Mouse (Mus musculus) v-Abl transformed pro-B cells (cell line): Measurements from ENCODE around the gene Sgf29.

Source experiments
- in situ Hi-C, 2 experiments: fragments of 400-800 bp; cut with MboI; formaldehyde crosslinking; loops; one replicate each; pipeline ENCODE4 v1.15.1; 2025; ENCODE audit not compliant: unreplicated experiment in 2 of 2

The Sgf29 gene

GRCm38 (mm10) chr7:126649231-126650051 is at the start of gene Sgf29:
Gene Sgf29, plus strand, starts transcription at chr7:126649309.
- in situ Hi-C loops: loop anchor here (10.0 kb wide), 2 partner anchors 455 to 465 kb away; no protein-coding TSS in a partner anchor

- in situ Hi-C loops: no loop called here
Observed at GRCm38 (mm10) chr7:126601896-126602295, 47.2 kb upstream of the Sgf29 start.

- in situ Hi-C loops: no loop called here
Observed at GRCm38 (mm10) chr7:126602650-126603049, 46.5 kb upstream of the Sgf29 start.

GRCm38 (mm10) chr7:126606611-126607010 is 42.5 kb upstream of the Sgf29 start:
- in situ Hi-C loops: no loop called here

- in situ Hi-C loops: no loop called here
Observed at GRCm38 (mm10) chr7:126607064-126607463, 42.0 kb upstream of the Sgf29 start.

GRCm38 (mm10) chr7:126607796-126608195 is 41.3 kb upstream of the Sgf29 start:
- in situ Hi-C loops: no loop called here

- in situ Hi-C loops: no loop called here
Observed at GRCm38 (mm10) chr7:126612736-126613135, 36.4 kb upstream of the Sgf29 start.

- in situ Hi-C loops: no loop called here
Observed at GRCm38 (mm10) chr7:126616707-126617106, 32.4 kb upstream of the Sgf29 start.

GRCm38 (mm10) chr7:126619559-126620275 is 29.4 kb upstream of the Sgf29 start:
- in situ Hi-C loops: no loop called here

GRCm38 (mm10) chr7:126621452-126622359 is 27.4 kb upstream of the Sgf29 start:
- in situ Hi-C loops: no loop called here

- in situ Hi-C loops: no loop called here
Observed at GRCm38 (mm10) chr7:126623381-126623780, 25.7 kb upstream of the Sgf29 start.

- in situ Hi-C loops: no loop called here
Observed at GRCm38 (mm10) chr7:126624774-126625173, 24.3 kb upstream of the Sgf29 start.

GRCm38 (mm10) chr7:126625369-126625768 is 23.7 kb upstream of the Sgf29 start:
- in situ Hi-C loops: no loop called here

GRCm38 (mm10) chr7:126625807-126626600 is 23.1 kb upstream of the Sgf29 start:
- in situ Hi-C loops: no loop called here

GRCm38 (mm10) chr7:126628111-126628510 is 21.0 kb upstream of the Sgf29 start:
- in situ Hi-C loops: no loop called here

- in situ Hi-C loops: loop anchor here (5.0 to 10.0 kb wide), 2 partner anchors 38 to 45 kb away; partner anchors contain the start of genes Apobr (in 1 of the 2), Cln3 (in 1 of the 2) and Il27 (in 1 of the 2)
Observed at GRCm38 (mm10) chr7:126629915-126630314, 19.2 kb upstream of the Sgf29 start.

- in situ Hi-C loops: loop anchor here (5.0 to 10.0 kb wide), 2 partner anchors 39 to 46 kb away; partner anchors contain the start of genes Apobr (in 1 of the 2), Cln3 (in 1 of the 2) and Il27 (in 1 of the 2)
Observed at GRCm38 (mm10) chr7:126630824-126631518, 18.1 kb upstream of the Sgf29 start, which contains the start of gene Nupr1. Gene Nupr1, minus strand, starts transcription at chr7:126630861.

GRCm38 (mm10) chr7:126632478-126632877 is 16.6 kb upstream of the Sgf29 start:
- in situ Hi-C loops: loop anchor here (5.0 to 10.0 kb wide), 2 partner anchors 40 to 48 kb away; partner anchors contain the start of genes Apobr (in 1 of the 2), Cln3 (in 1 of the 2) and Il27 (in 1 of the 2)

- in situ Hi-C loops: loop anchor here in 1 of 2 experiments (10.0 kb wide), 1 partner anchor 51 kb away; the partner anchor contains the start of genes Apobr and Cln3
Observed at GRCm38 (mm10) chr7:126635375-126635774, 13.7 kb upstream of the Sgf29 start.
